Mouse (Mus musculus) E14TG2a.4 (cell line): ENCODE measurements around the gene Stil.

ENCODE experiments used
- H3K27me3 ChIP-seq: 2 replicates; pipeline ENCODE4 v1.6.1; 2014; ENCODE audit warnings: low read length, control low read depth; ENCODE audit not compliant: insufficient read depth
- H3K36me3 ChIP-seq: 2 replicates; pipeline ENCODE4 v1.6.1; 2014; ENCODE audit warnings: low read length, control low read depth; ENCODE audit not compliant: insufficient read depth
- H3K4me1 ChIP-seq: replicated peaks from 2 replicates; pipeline ENCODE4 v1.6.1; 2014; ENCODE audit warnings: low read depth, low read length, control low read depth
- H3K4me3 ChIP-seq: replicated peaks from 2 replicates; pipeline ENCODE4 v1.5.1; 2014; ENCODE audit warnings: mild to moderate bottlenecking, low read length
- H3K9me3 ChIP-seq: 2 replicates; pipeline ENCODE4 v1.6.1; 2014; ENCODE audit warnings: low read length, control low read depth
- CTCF ChIP-seq: conservative IDR thresholded peaks from 2 replicates; pipeline ENCODE4 v1.5.1; 2014; ENCODE audit warnings: low read length
- NANOG ChIP-seq: IDR thresholded peaks from 2 replicates; pipeline ENCODE4 v1.6.1; 2014; ENCODE audit warnings: borderline replicate concordance, low read length, mixed read lengths
- POU5F1 ChIP-seq: IDR thresholded peaks from 2 replicates; pipeline ENCODE4 v1.6.1; 2014; ENCODE audit warnings: low read length, borderline replicate concordance

Gene Stil

DNA sequence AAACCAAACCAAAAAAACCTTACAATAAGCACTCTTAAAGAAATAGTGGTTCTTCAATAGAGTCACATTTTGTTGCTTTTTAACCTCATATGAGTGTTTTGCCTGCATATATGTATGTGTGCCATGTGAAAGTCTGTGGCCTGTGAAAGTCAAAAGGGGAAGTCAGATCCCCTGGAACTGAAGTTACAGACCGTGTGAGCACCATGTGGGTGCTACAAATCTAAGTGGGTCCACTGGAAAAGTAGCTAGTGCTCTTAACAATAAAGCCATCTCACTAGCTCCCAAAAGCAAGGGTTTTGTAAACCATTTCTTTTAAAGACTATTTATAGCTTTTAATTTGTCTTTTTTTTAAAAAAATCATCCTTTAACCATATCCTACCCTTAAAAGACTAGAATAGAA lies 17.3 kb upstream of the Stil start:
- Histone ChIP-seq H3K4me3 (no peak overlapping the region), H3K4me1 (peaks cover 12% of the 10 kb centered on the region), H3K9me3 (no peaks in the 10 kb centered on the region), H3K36me3 (peaks cover 9% of the 10 kb centered on the region; the same call in 1 of the 2 replicates), H3K27me3 (no peaks in the 10 kb centered on the region)
- TF ChIP-seq POU5F1 (no peak), CTCF (no peak), NANOG (no peak)

DNA sequence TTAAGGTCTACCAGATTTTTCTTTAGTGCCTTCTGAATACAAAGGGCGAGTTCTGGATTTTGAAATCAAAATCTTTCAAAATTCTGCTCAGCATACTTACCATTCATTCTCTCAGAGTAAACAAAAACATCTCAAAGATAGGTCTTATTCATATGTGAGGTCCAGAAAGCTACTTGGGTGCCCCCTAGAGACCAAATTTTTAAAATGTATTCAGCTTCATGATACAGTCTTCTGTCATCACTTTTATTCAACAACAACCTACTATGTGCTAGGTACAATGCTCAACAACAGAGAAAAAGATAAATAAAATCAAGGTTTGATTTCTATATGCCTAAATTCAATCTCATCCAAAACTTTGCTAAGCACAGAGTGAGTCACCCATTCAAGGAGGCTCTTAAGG lies 16.9 kb upstream of the Stil start:
- peaks cover 16% of the 10 kb centered on the region for H3K4me1 ChIP-seq
- H3K36me3 ChIP-seq = peaks cover 9% of the 10 kb centered on the region; the same call in 1 of the 2 replicates
- no peak overlapping the region for H3K4me3 ChIP-seq
- H3K27me3 ChIP-seq = no peaks in the 10 kb centered on the region
- TF ChIP-seq CTCF (peak; percentile 42), POU5F1 (no peak), NANOG (no peak)
- H3K9me3 ChIP-seq = no peaks in the 10 kb centered on the region

DNA sequence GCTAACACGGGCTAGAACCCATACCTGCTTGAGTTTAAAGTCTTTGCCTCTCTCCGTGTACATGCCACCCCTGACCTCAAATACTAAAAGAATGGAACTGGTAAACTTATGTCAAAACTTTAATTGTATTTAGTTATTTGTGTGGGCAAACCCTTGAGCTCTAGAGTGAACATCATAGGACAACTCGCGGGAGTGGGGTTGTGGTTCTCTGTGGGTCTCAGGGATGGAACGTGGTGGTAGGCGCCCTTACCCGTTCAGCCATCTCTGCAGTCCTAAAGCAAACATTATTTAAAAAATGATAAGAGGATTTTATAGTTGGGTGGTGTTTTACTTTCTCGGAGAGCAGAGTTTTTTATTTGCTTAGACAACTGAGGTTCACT lies 13.8 kb upstream of the Stil start:
- peaks cover 9% of the 10 kb centered on the region; the same call in 1 of the 2 replicates for H3K36me3 ChIP-seq
- H3K27me3 ChIP-seq = no peaks in the 10 kb centered on the region
- H3K9me3 ChIP-seq = no peaks in the 10 kb centered on the region
- TF ChIP-seq POU5F1 = no peak
- TF ChIP-seq CTCF = no peak
- TF ChIP-seq NANOG = no peak
- H3K4me1 ChIP-seq = peaks cover 20% of the 10 kb centered on the region
- peak overlapping the region; percentile 94 for H3K4me3 ChIP-seq

DNA sequence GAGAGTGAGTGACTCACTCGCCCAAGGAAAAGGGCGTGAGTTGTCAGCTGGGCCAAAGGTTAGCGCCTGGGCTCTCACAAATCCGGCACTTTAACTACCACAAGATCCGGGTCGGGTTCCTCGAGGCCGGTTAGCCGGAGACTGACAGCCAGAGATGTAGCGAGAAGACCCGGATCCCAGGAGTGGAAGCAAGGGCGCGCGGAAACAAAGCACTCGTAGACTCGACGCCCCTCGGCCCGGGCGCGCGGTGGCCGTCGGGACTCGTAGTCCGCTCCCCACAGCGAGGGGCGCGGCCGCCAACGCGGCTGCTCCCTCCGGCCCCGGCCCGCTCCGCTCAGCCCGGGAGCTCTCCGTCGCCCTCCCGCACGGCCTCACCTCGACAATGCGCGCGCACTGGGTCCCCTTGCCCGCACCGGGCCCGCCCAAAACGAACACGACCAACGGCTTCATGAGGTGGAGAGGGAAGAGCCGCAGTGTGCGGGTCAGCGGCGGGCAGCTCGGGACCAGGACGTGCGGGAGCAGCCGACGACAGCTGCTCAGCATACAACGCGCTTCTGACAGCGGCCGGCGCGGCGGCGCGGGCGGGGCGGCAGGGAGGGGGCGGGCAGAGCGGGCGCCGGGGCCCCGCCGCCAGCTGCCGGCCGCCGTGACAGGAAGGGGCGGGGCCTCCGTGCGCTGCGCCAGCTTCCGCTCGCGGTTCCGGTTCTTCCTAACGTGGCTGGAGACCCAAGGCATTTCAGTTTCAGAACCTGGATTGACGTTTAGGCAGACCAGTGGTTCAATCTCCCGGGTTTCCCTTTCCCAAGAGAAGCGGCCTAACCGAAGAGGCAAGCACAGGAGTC lies 13.1 kb upstream of the Stil start, which contains the start of gene Cmpk1:
Cmpk1 (minus strand) TSS at position 651 of the 842 bp plus-strand sequence.
- Histone ChIP-seq H3K27me3 (no peaks in the 10 kb centered on the region), H3K9me3 (no peaks in the 10 kb centered on the region), H3K4me3 (peak within 1 kb of the TSS; percentile 94), H3K4me1 (peaks cover 20% of the 10 kb centered on the region), H3K36me3 (peaks cover 9% of the 10 kb centered on the region; the same call in 1 of the 2 replicates)
- TF ChIP-seq CTCF = no peak
- no peak for TF ChIP-seq NANOG
- TF ChIP-seq POU5F1 = no peak

DNA sequence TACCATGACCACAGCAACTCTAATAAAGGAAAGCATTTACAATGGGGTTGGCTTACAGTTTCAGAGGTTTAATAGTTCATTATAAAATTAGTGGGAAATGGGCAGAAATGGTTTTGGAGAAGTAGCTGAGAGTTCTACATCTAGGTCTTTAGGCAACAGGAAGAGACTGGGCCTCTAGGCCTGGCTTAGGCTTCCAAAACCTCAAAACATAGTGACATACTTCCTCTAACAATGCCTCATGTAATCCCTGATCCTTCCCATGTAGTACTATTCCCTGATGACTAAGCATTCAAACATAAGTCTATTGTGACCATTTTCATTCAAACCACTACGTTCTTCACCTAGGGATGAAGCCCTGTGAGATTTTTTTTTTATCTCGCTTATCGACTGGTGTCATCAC lies 5.7 kb upstream of the Stil start:
- Histone ChIP-seq H3K36me3 (no peaks in the 10 kb centered on the region), H3K27me3 (no peaks in the 10 kb centered on the region), H3K4me3 (no peak overlapping the region), H3K9me3 (no peaks in the 10 kb centered on the region), H3K4me1 (peaks cover 10% of the 10 kb centered on the region)
- TF ChIP-seq NANOG (no peak), CTCF (no peak), POU5F1 (no peak)

DNA sequence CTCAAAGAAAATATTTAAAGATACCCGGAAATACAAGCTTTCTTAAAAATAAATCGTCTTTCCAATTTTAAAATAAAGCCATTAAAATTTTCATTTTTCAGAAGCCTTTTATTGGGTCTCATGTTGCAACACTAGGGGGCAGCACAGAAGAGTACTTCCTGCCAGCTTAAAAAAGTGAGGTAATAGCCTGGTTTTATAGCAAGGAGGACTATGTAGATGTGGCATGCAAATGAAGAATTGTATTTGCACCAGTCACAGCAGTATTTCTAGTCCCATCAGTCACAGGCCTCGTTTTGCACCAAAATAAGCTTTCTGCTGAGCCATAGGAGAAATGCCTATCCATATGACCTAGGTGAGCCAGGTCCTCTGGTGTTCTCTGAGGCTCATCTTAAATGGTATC lies 2.9 kb upstream of the Stil start:
- TF ChIP-seq POU5F1 = no peak
- TF ChIP-seq CTCF = peak; percentile 81
- H3K9me3 ChIP-seq = no peaks in the 10 kb centered on the region
- peaks cover 21% of the 10 kb centered on the region for H3K4me1 ChIP-seq
- no peaks in the 10 kb centered on the region for H3K36me3 ChIP-seq
- H3K27me3 ChIP-seq = no peaks in the 10 kb centered on the region
- H3K4me3 ChIP-seq = no peak overlapping the region

DNA sequence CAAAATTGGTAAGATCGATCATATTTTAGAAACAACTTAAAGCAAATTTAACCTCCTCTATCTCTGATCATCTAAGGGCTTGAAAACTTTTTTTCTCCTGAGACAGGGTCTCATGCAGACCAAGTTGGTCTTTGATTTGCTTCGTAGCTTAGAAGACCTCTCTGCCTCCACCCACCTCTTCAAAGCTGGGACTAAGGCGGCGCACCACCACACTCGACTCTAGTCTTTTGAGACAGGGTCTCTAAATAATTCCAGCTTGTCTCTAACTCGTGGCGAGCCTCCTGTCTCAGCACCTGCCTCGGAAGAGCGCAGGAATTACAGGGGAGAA lies 550 bp upstream of the Stil start:
- H3K36me3 ChIP-seq = peaks cover 16% of the 10 kb centered on the region
- H3K9me3 ChIP-seq = no peaks in the 10 kb centered on the region
- no peaks in the 10 kb centered on the region for H3K27me3 ChIP-seq
- H3K4me3 ChIP-seq = peak overlapping the region; percentile 87
- H3K4me1 ChIP-seq = peaks cover 21% of the 10 kb centered on the region
- TF ChIP-seq POU5F1 (no peak), NANOG (no peak), CTCF (no peak)

DNA sequence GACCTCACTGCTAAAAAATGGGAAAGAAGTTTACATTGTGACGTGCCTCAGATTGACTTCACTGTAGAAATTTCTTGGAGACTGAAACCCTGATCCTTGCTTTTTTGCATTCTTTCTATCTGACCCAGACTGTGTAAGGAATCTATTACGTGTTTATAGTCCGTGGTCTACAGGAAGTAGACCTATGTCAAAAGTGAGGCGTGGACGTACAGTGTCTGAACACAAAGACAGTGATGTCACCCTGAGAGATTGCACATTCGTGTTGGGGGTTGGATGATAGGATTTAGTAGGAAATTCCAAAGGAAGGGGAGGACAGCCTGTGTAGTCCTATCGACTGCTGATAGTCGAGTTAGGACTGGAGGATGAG lies 453 bp downstream of the Stil start:
- peaks cover 21% of the 10 kb centered on the region for H3K4me1 ChIP-seq
- peaks cover 24% of the 10 kb centered on the region for H3K36me3 ChIP-seq

More for the DNA sequence above, 453 bp downstream of the Stil start:
- H3K9me3 ChIP-seq = no peaks in the 10 kb centered on the region
- TF ChIP-seq CTCF (no peak), POU5F1 (no peak), NANOG (no peak)
- no peaks in the 10 kb centered on the region for H3K27me3 ChIP-seq
- peak overlapping the region; percentile 87 for H3K4me3 ChIP-seq
